Mouse (Mus musculus): ENCODE data around the gene Parl.

The Parl gene

GRCm38 (mm10) chr16:20234406-20234805 lies 67.8 kb downstream of the Parl start:
- no peak for DNase-seq

Data from kidney, postnatal 10 days (tissue).